Mouse (Mus musculus): ENCODE data around the gene 4930595D18Rik.

DNA sequence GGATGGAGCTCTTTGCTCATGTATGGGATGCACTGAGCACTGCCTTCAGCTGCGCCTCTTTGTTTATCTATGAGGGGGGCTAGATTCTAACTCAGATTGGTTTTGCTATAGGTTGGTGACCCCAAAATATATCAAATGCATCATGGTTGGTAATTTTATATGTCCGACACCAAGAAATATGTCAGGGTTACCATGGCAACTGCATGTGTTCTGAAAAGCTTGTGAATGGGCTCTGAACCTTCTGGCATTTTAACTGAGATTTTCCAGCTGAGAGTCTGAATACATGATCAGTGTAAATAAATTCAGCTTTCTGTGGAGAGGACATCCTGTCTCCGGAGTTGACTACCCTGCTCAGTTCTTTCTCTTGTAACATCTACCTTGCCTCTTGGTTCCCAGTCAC is 19.7 kb upstream of the 4930595D18Rik start:
- TF ChIP-seq CTCF (IDR thresholded peaks at IDR 0.05; ENCODE audit: borderline replicate concordance, insufficient read depth, low read length), result no peak
- no peak for TF ChIP-seq POLR2A (IDR thresholded peaks at IDR 0.05; ENCODE audit: low read depth, low read length)

Data from embryonic fibroblast, embryonic 13.5 days (primary cell).